In the genomic region with DNA sequence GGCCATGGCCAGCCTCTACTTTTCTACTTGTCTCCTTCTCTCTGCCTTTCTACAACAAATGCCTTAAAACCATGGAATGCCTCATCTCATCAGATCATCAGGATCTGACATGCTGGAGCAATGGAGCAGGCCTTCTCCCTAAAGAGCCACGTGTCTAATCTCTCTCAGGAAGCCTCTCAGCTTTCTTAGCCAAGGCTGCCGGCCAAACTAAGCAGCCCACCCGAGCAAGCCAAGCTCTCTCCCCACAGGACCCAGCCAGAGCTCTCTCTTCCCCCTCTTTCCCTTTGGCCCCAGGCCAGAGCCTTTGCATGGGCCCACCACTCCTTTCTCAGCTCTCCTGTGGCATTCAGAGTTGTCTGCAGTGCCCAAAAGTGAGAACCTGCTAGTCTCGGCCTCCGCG, we compare ENCODE assay signal across 16 mouse cellular contexts.
"Had no signal": no experiment of that assay in that cellular context is flagged by ENCODE, and none has a peak within 500 bp of the region (broad histone marks: within the 10 kb centered on the region; RNA-seq: fewer than 3 reads in every experiment).

No protein-coding gene starts in this region.

- H3K27ac ChIP-seq: layer of hippocampus, adult 2 months; liver, embryonic 13.5 days; lung, embryonic 15.5 days; macrophage; stomach, postnatal 0 days had no signal

- ATAC-seq: liver, postnatal 0 days; midbrain, embryonic 16.5 days had no signal

- H3K4me3 ChIP-seq: layer of hippocampus, adult 2 months; liver, embryonic 13.5 days; lung, embryonic 15.5 days; megakaryocyte, embryonic 14.5 days had no signal

- H3K9me3 ChIP-seq: liver, embryonic 13.5 days; lung, embryonic 15.5 days; megakaryocyte, embryonic 14.5 days had no signal

- H3K36me3 ChIP-seq: liver, embryonic 13.5 days; lung, embryonic 15.5 days had no signal

- H3K4me2 ChIP-seq: liver, embryonic 13.5 days; lung, embryonic 15.5 days; midbrain, embryonic 11.5 days had no signal

- H3K27me3 ChIP-seq: liver, embryonic 13.5 days; lung, embryonic 15.5 days; megakaryocyte, embryonic 14.5 days had no signal

- H3K4me1 ChIP-seq: liver, embryonic 13.5 days; lung, embryonic 15.5 days; megakaryocyte, embryonic 14.5 days had no signal

- H3K9ac ChIP-seq: liver, embryonic 13.5 days; liver, postnatal 0 days; lung, embryonic 15.5 days had no signal

- DNase-seq: kidney, adult 18-20 months; kidney, postnatal 10 days; kidney, postnatal 4 days; liver; liver, embryonic 13.5 days; liver, postnatal 0 days; lung, postnatal 14 days; thymus, adult 2 months; thymus, postnatal 25 days had no signal
